Comparison of ENCODE assay signal across 9 mouse cellular contexts in the genomic region with DNA sequence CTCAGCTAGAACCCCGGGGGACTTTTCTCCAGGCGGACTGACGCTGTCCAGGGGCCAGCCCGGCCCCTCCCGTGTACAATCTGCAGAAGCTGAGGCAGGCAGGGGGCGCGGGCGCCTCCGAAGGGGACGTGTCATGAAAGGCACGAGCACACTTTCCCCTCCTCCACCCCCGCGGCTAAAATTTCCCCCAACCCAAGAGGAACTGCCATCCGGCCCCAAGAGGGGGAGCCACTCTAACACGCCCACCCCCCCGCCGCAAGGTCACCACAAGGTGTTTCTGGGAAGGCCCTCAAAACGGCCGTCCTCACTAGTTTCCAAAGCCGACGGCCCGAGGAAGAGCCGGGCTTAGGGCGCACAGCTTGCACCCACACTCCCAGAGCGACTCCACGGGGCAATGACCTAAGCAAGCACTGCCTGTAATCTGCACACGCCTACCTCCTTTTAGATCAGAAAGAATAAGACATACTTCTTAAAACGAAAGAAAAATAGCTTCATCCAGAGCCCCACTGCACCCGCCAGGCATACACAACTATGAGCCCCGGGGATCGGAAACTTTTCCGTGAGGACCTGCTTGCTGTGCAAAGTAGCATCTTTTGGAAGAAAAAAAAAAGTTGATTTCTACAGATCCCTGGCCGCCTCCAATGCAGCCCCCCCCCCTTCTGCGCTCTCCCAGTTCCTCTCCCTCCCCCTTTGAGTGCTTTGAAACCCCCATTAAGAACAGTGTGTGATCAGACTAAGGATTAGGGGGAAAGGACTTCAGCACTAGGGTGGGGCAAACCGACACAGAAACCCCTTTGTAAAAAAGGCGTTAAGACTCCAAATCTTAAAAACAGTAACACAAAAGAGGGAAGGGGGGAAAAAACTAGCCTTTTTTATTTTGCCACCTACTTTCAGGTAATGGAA. TPM values are rescaled to one million over a fixed set of nuclear protein-coding genes. Genes with fewer than 3 reads are reported as not detected.
DNase-seq lines count a peak whose midpoint lies in the region; ATAC-seq lines count a peak whose summit lies in the region.
"Had no signal": no experiment of that assay in that cellular context is flagged by ENCODE, and none has a peak within 500 bp of the region (broad histone marks: within the 10 kb centered on the region; RNA-seq: fewer than 3 reads in every experiment).

No protein-coding gene starts in this region.

- peak overlapping the region; percentile 86 for H3K4me3 ChIP-seq in limb, embryonic 12.5 days (replicated peaks)
- peak overlapping the region; percentile 79 for H3K4me3 ChIP-seq in midbrain, embryonic 14.5 days (replicated peaks; ENCODE audit: low read depth, low read length)

- H3K4me1 ChIP-seq in limb, embryonic 12.5 days (replicated peaks), result peaks cover 35% of the 10 kb centered on the region
- peaks cover 16% of the 10 kb centered on the region for H3K4me1 ChIP-seq in midbrain, embryonic 14.5 days (ENCODE audit: control insufficient read depth, insufficient read depth, low read length)

- peak; percentile 46 to 51 for DNase-seq in left cerebral cortex, adult 18-20 months (ENCODE audit: low spot score in 2 of 2)
- DNase-seq in left cerebral cortex, adult 11 months (ENCODE audit: low spot score), result no peak
- peak; percentile 46 for DNase-seq in embryo, embryonic 11.5 days (ENCODE audit: low read depth, low spot score)
- peak; percentile 52 for DNase-seq in kidney, adult 11 months
- DNase-seq in midbrain, embryonic 14.5 days, result peak; percentile 71
- DNase-seq in splenic B cell, adult 2 months (ENCODE audit: low read depth, low spot score), result peak; percentile 52

- H3K27ac ChIP-seq in limb, embryonic 12.5 days, result peak overlapping the region; percentile 99
- H3K27ac ChIP-seq in midbrain, embryonic 14.5 days (replicated peaks; ENCODE audit: low read depth, low read length), result peak overlapping the region; percentile 99

- under 1% methylated on average over 35 of the region's 36 CpGs for WGBS in limb, embryonic 12.5 days
- WGBS in midbrain, embryonic 14.5 days, result under 1% methylated on average over 36 of the region's 36 CpGs

- H3K4me2 ChIP-seq in limb, embryonic 12.5 days, result peak overlapping the region; percentile 89
- peak overlapping the region; percentile 98 for H3K4me2 ChIP-seq in midbrain, embryonic 14.5 days (ENCODE audit: low read length)

- no peaks in the 10 kb centered on the region for H3K9me3 ChIP-seq in limb, embryonic 12.5 days
- no peaks in the 10 kb centered on the region for H3K9me3 ChIP-seq in midbrain, embryonic 14.5 days (ENCODE audit: control insufficient read depth, low read length)

- peaks cover 16% of the 10 kb centered on the region for H3K36me3 ChIP-seq in limb, embryonic 12.5 days
- peaks cover 10% of the 10 kb centered on the region for H3K36me3 ChIP-seq in midbrain, embryonic 14.5 days (ENCODE audit: control insufficient read depth, insufficient read depth, low read length)
- H3K36me3 ChIP-seq in splenic B cell, adult 2 months (ENCODE audit: control insufficient read depth, insufficient read depth, low read length, poor library complexity, severe bottlenecking), result no peaks in the 10 kb centered on the region
- H3K36me3 ChIP-seq: G1E had no signal

- no peaks in the 10 kb centered on the region for H3K27me3 ChIP-seq in limb, embryonic 12.5 days
- peaks cover 7% of the 10 kb centered on the region; the same call in 1 of the 2 replicates for H3K27me3 ChIP-seq in midbrain, embryonic 14.5 days (ENCODE audit: control insufficient read depth, insufficient read depth, low read length)
- H3K27me3 ChIP-seq in splenic B cell, adult 2 months (ENCODE audit: control insufficient read depth, insufficient read depth, low read length, poor library complexity, severe bottlenecking), result no peaks in the 10 kb centered on the region

- peak overlapping the region; percentile 99 for H3K9ac ChIP-seq in limb, embryonic 12.5 days (replicated peaks)
- peak overlapping the region; percentile 87 for H3K9ac ChIP-seq in midbrain, embryonic 14.5 days (replicated peaks; ENCODE audit: low read length)

- ATAC-seq in granulocyte monocyte progenitor cell, adult 5-6 weeks (replicated peaks; ENCODE audit: poor library complexity, severe bottlenecking), result peak; percentile 13
- ATAC-seq in limb, embryonic 12.5 days (ENCODE audit: insufficient number of reproducible peaks, insufficient read depth, low FRiP score, low TSS enrichment, low read depth), result no peak
- no peak for ATAC-seq in midbrain, embryonic 14.5 days (ENCODE audit: low FRiP score, low TSS enrichment)

RNA-seq across cellular contexts. Expression of a gene that starts 1.4 kb away (rescaled TPM):
- total RNA-seq in left cerebral cortex, adult 18-20 months (2021), result 100 to 1,000 TPM; 101 to 110 TPM
- 7.9 and 9.1 TPM in 2 replicates for total RNA-seq in granulocyte monocyte progenitor cell, adult 5-6 weeks (2014; fragmentation: Nextera tagmentation)
- 6.8 and 9.3 TPM in 2 replicates for total RNA-seq in granulocyte monocyte progenitor cell, adult 5-6 weeks (2017)
- 61.0 and 80.3 TPM in 2 replicates for polyA plus RNA-seq in limb, embryonic 12.5 days (2016; fragmentation: Nextera tagmentation; extraction: Ambion mirVana)
- polyA plus RNA-seq in midbrain, embryonic 14.5 days (2014; fragmentation: Nextera tagmentation; extraction: Ambion mirVana), result 39.5 and 40.1 TPM in 2 replicates
- polyA plus RNA-seq: G1E had no signal

Comparison
In these comparisons a context has a peak if more than half of its experiments do, and no peak if none do; other contexts are left out.
1. RNA of a gene that starts 1.4 kb away (total RNA-seq): 101 to 110 TPM in left cerebral cortex, adult 18-20 months; 6.8 to 9.3 TPM in granulocyte monocyte progenitor cell, adult 5-6 weeks; every median in the first group is over 4 times any median in the second.